Mouse (Mus musculus) liver, embryonic 12.5 days (tissue): ENCODE measurements around the gene Ghr. TPM values are rescaled to one million over a fixed set of nuclear protein-coding genes. Genes with fewer than 3 reads are reported as not detected.

Source experiments
- ATAC-seq: fragments of 200-750 bp; cut with Nextera tagmentation; 2 replicates; pipeline ENCODE4 v1.8.0; 2017; ENCODE audit warnings: moderate number of reproducible peaks, mild to moderate bottlenecking, moderate library complexity
- H3K27ac ChIP-seq: fragments of 300-500 bp; sonication (generic); 2 replicates; pipeline ENCODE4 v1.5.1; 2016; ENCODE audit warnings: mild to moderate bottlenecking
- H3K27me3 ChIP-seq: fragments of 300-500 bp; sonication (generic); replicated peaks from 2 replicates; pipeline ENCODE4 v1.6.1; 2016; ENCODE audit warnings: mild to moderate bottlenecking, moderate library complexity
- H3K36me3 ChIP-seq: fragments of 300-500 bp; sonication (generic); 2 replicates; pipeline ENCODE4 v1.6.1; 2016; ENCODE audit warnings: mild to moderate bottlenecking, moderate library complexity
- H3K4me1 ChIP-seq: fragments of 300-500 bp; sonication (generic); 2 replicates; pipeline ENCODE4 v1.6.1; 2016
- H3K4me2 ChIP-seq: fragments of 300-500 bp; sonication (generic); 2 replicates; pipeline ENCODE4 v1.6.1; 2016; ENCODE audit warnings: mild to moderate bottlenecking, moderate library complexity
- H3K4me3 ChIP-seq: fragments of 300-500 bp; sonication (generic); 2 replicates; pipeline ENCODE4 v1.5.1; 2016; ENCODE audit warnings: mild to moderate bottlenecking, moderate library complexity
- H3K9ac ChIP-seq: fragments of 300-500 bp; sonication (generic); 2 replicates; pipeline ENCODE4 v1.6.1; 2016; ENCODE audit warnings: mild to moderate bottlenecking, moderate library complexity
- H3K9me3 ChIP-seq: fragments of 300-500 bp; sonication (generic); replicated peaks from 2 replicates; pipeline ENCODE4 v1.6.1; 2016; ENCODE audit warnings: mild to moderate bottlenecking, moderate library complexity
- WGBS: fragments of 180-500 bp; shearing (Covaris S2); methylation state at CpG from one replicate; pipeline ENCODE4 v1.1.7; 2016; ENCODE audit not compliant: insufficient replicate concordance; 5-methylcytosine and 5-hydroxymethylcytosine counted together
- polyA plus RNA-seq: library from polyadenylated mRNA; unstranded; fragments of >200 nt; fragmentation: Nextera tagmentation; extraction: Ambion mirVana; gene quantifications from 2 replicates; pipeline ENCODE4 v1.2.1, GENCODE M21; 2016

The Ghr gene
- polyA plus RNA-seq, 1 experiment from 2014 or later: 24.9 TPM

- no peaks in the 10 kb centered on the region for H3K4me1 ChIP-seq
- no peak overlapping the region for H3K4me3 ChIP-seq
- no peaks in the 10 kb centered on the region for H3K36me3 ChIP-seq
- H3K27ac ChIP-seq: no peak overlapping the region
- no peaks in the 10 kb centered on the region for H3K9me3 ChIP-seq
- H3K4me2 ChIP-seq: no peak overlapping the region
- H3K27me3 ChIP-seq: no peaks in the 10 kb centered on the region
- ATAC-seq: no peak
- 18% methylated on average over 4 of the region's 4 CpGs for WGBS
- H3K9ac ChIP-seq: no peak overlapping the region
These were observed 147.7 kb downstream of the Ghr start for GRCm38 (mm10) chr15:3435637-3436036.

GRCm38 (mm10) chr15:3434461-3434860, 148.8 kb downstream of the Ghr start:
- 63% methylated on average over 3 of the region's 3 CpGs for WGBS
- Histone ChIP-seq H3K4me1 (no peaks in the 10 kb centered on the region), H3K9ac (no peak overlapping the region), H3K36me3 (no peaks in the 10 kb centered on the region), H3K9me3 (no peaks in the 10 kb centered on the region), H3K4me2 (no peak overlapping the region), H3K4me3 (no peak overlapping the region), H3K27me3 (no peaks in the 10 kb centered on the region), H3K27ac (no peak overlapping the region)
- no peak for ATAC-seq

DNA sequence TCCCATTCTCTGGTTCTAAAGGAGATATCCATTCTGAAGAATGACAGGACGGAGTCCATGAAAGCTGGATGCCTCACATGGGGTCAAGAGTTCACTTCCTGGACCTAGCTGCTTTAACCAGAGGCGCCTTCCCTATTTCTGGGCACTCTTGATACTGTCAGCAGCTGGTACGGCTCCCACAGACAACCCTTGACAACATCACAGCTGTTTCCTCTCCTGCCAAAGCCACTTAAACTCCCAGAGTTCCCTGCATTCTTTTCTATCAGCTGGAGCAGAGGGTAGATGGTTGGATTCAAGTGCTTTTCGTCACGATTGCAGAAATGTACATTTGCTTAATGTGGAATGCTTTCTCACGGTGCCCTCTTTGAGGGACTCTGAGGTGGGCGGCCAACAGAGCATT, 150.0 kb downstream of the Ghr start:
- no peaks in the 10 kb centered on the region for H3K36me3 ChIP-seq
- H3K27ac ChIP-seq: no peak overlapping the region
- H3K9me3 ChIP-seq: no peaks in the 10 kb centered on the region
- H3K4me3 ChIP-seq: no peak overlapping the region
- no peaks in the 10 kb centered on the region for H3K4me1 ChIP-seq
- WGBS: 23% methylated on average over 7 of the region's 7 CpGs
- no peaks in the 10 kb centered on the region for H3K27me3 ChIP-seq
- H3K9ac ChIP-seq: no peak overlapping the region
- ATAC-seq: no peak
- H3K4me2 ChIP-seq: no peak overlapping the region

GRCm38 (mm10) chr15:3432823-3433222, 150.5 kb downstream of the Ghr start:
- no peak overlapping the region for H3K4me3 ChIP-seq
- H3K9me3 ChIP-seq: no peaks in the 10 kb centered on the region
- no peak overlapping the region for H3K4me2 ChIP-seq
- H3K36me3 ChIP-seq: no peaks in the 10 kb centered on the region
- no peaks in the 10 kb centered on the region for H3K4me1 ChIP-seq
- no peak overlapping the region for H3K27ac ChIP-seq
- ATAC-seq: no peak
- no peaks in the 10 kb centered on the region for H3K27me3 ChIP-seq
- H3K9ac ChIP-seq: no peak overlapping the region
- WGBS: 52% methylated on average over 1 of the region's 1 CpGs

DNA sequence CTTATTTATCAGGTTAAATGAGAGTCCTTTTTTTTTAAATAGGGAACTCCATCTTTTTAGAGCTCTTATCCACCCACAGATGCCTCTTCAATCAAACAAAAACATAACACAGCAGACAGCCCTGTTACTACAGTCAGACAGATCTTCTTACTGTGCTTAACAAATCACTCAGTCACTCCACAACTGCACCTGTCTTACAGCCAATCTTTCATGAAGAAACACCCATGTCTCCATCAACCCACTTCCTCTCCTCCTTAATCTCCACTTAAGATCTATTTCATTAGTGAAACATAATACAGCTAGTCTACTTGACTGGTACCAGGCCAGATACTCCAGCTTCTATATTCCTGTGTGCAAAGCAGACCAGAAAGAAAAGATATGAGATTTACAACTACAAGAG, 153.9 kb downstream of the Ghr start:
- no peak for ATAC-seq
- H3K27me3 ChIP-seq: no peaks in the 10 kb centered on the region

GRCm38 (mm10) chr15:3429001-3429400, 154.3 kb downstream of the Ghr start:
- ATAC-seq: no peak
- Histone ChIP-seq H3K4me3 (no peak overlapping the region), H3K9me3 (no peaks in the 10 kb centered on the region), H3K27ac (no peak overlapping the region), H3K9ac (no peak overlapping the region), H3K4me2 (no peak overlapping the region), H3K36me3 (no peaks in the 10 kb centered on the region), H3K4me1 (no peaks in the 10 kb centered on the region), H3K27me3 (no peaks in the 10 kb centered on the region)
- WGBS: 74% methylated on average over 5 of the region's 5 CpGs

More for the DNA sequence above, 153.9 kb downstream of the Ghr start:
- Histone ChIP-seq H3K9ac (no peak overlapping the region), H3K4me1 (no peaks in the 10 kb centered on the region), H3K9me3 (no peaks in the 10 kb centered on the region), H3K4me3 (no peak overlapping the region), H3K27ac (no peak overlapping the region), H3K4me2 (no peak overlapping the region), H3K36me3 (no peaks in the 10 kb centered on the region)

- ATAC-seq: no peak
- WGBS: 59% methylated on average over 4 of the region's 4 CpGs
- Histone ChIP-seq H3K9ac (no peak overlapping the region), H3K27ac (no peak overlapping the region), H3K4me1 (no peaks in the 10 kb centered on the region), H3K4me2 (no peak overlapping the region), H3K27me3 (no peaks in the 10 kb centered on the region), H3K9me3 (no peaks in the 10 kb centered on the region), H3K36me3 (no peaks in the 10 kb centered on the region), H3K4me3 (no peak overlapping the region)
These were observed 156.9 kb downstream of the Ghr start for GRCm38 (mm10) chr15:3426401-3426800.

DNA sequence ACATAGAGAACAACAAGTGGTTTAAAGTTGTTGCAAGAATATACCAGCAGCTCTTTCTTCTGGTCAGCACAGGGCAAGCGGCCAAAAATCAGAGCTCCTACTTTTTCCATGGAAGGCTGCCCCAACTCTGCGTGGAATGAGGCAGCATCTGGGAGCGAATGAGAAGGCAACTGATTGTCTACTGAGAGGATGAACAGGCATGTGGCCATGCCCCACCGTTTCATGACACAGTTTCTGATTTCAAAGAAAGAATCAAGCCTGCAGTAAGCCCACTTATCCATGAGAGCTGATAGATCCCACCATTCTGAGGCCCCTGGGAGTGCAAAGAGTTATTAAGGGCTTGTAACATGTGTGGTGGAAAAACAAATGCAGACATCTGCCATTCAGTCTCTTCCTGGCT, 160.1 kb downstream of the Ghr start:
- Histone ChIP-seq H3K9ac (no peak overlapping the region), H3K36me3 (no peaks in the 10 kb centered on the region), H3K4me1 (no peaks in the 10 kb centered on the region), H3K27me3 (no peaks in the 10 kb centered on the region), H3K4me2 (no peak overlapping the region), H3K9me3 (no peaks in the 10 kb centered on the region), H3K27ac (no peak overlapping the region), H3K4me3 (no peak overlapping the region)
- 62% methylated on average over 4 of the region's 4 CpGs for WGBS
- ATAC-seq: no peak

DNA sequence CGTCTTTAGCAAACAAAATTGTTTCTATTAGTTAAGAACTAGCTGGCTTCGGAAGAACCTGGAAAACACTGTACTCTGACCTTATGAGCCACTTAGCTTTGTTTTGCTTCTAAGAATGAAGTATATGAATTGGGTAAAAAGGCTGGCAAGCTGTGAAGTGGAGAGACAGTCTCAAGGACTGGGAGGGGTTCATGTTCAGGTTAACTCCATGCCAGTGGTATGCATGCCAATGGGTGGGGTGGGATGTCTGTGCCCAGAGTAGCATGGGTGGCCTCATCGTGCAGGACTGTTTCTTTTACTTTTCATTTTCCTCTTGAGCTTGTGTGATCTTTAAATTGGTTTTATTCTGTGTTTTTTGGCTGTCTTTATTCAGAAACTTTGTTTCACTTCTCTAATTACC, 165.6 kb downstream of the Ghr start:
- Histone ChIP-seq H3K9ac (no peak overlapping the region), H3K4me3 (no peak overlapping the region), H3K27ac (no peak overlapping the region), H3K27me3 (no peaks in the 10 kb centered on the region), H3K9me3 (no peaks in the 10 kb centered on the region), H3K4me2 (no peak overlapping the region), H3K36me3 (no peaks in the 10 kb centered on the region), H3K4me1 (no peaks in the 10 kb centered on the region)
- ATAC-seq: no peak
- 57% methylated on average over 3 of the region's 3 CpGs for WGBS

DNA sequence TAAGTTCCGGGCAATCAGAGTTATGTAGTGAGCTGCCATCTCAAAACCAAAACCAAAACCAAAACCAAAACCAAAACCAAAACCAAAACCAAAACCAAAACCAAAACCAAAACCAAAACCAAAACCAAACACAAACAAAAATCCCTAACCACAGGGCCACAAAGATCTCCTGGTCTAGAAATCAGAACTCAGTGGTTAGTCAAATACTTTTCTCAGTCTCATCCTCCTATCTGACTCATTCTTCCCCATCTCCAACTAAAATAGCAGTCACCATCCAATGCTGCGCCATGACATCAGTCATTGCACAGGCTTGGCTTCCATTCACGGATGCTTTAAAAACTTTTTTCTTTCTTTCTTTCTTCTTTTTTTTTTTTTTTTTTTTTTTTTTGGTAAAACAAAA, 170.2 kb downstream of the Ghr start:
- no peaks in the 10 kb centered on the region for H3K27me3 ChIP-seq
- no peak for ATAC-seq
- H3K9me3 ChIP-seq: no peaks in the 10 kb centered on the region
- no peaks in the 10 kb centered on the region for H3K4me1 ChIP-seq
- no peak overlapping the region for H3K9ac ChIP-seq
- H3K4me2 ChIP-seq: no peak overlapping the region
- no peak overlapping the region for H3K4me3 ChIP-seq
- 75% methylated on average over 3 of the region's 3 CpGs for WGBS
- no peaks in the 10 kb centered on the region for H3K36me3 ChIP-seq
- no peak overlapping the region for H3K27ac ChIP-seq

- WGBS: 73% methylated on average over 4 of the region's 4 CpGs
- no peaks in the 10 kb centered on the region for H3K36me3 ChIP-seq
- H3K27ac ChIP-seq: no peak overlapping the region
- H3K4me2 ChIP-seq: no peak overlapping the region
- H3K9ac ChIP-seq: no peak overlapping the region
- no peak for ATAC-seq
- no peaks in the 10 kb centered on the region for H3K4me1 ChIP-seq
- no peaks in the 10 kb centered on the region for H3K9me3 ChIP-seq
- H3K27me3 ChIP-seq: no peaks in the 10 kb centered on the region
- H3K4me3 ChIP-seq: no peak overlapping the region
These were observed 174.8 kb downstream of the Ghr start for GRCm38 (mm10) chr15:3408478-3408877.

DNA sequence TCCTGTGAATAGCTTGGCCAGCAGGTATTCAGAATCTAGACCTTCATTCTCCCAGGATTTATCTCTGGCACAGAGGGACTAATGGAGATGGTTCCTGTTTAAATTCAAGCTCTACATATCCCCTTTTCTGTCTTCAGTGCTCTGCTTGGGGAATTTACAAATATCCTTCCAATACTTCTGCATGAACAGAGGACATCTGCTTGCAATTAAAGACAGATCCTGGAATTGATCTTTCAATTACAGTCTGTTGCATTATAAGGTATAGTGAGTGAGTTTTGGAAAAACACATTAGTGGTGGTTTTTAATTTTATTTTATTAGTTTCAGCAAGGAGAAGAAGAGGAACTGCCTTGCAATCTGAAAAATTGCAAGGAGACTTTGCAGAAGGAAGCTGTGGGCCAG, 184.1 kb downstream of the Ghr start:
- Histone ChIP-seq H3K4me1 (no peaks in the 10 kb centered on the region), H3K27me3 (no peaks in the 10 kb centered on the region), H3K9ac (no peak overlapping the region), H3K36me3 (no peaks in the 10 kb centered on the region), H3K27ac (no peak overlapping the region), H3K4me3 (no peak overlapping the region), H3K9me3 (no peaks in the 10 kb centered on the region), H3K4me2 (no peak overlapping the region)
- no peak for ATAC-seq

DNA sequence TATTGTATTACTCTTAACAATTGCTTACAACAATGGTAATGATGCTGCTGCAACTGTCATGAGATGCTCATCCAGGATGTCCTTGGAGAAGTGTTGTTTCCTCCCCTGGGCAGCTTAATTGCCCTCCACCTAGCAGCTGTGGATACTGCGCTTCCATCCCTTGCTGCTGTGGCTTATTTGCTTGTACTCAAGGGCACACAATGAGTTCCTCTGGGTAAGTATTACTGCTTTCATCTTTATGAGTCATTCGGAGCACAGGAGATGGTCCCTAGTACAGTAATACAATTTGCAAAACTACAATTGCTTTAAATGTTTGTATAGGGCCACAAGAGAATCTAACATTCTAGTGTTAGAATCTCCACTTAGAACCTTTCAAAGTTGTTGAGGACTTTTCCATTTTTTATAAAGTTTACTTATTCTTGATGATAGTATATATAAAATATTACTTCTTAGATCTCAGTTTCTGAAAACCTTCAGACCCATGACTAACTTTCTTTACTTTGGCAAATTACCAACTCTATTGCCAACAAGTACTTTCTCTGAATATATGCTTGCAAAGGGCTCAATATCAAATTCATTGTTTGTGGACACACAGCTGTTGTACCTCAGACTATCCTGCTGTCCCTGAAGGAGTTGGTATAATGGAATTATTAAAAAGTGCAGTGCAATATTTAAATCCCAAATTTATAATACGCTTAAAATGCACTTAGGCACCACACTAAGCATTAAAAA, 185.8 kb downstream of the Ghr start:
- no peak for ATAC-seq
- H3K4me3 ChIP-seq: no peak overlapping the region
- H3K9me3 ChIP-seq: no peaks in the 10 kb centered on the region
- H3K4me2 ChIP-seq: no peak overlapping the region
- no peak overlapping the region for H3K9ac ChIP-seq
- no peaks in the 10 kb centered on the region for H3K36me3 ChIP-seq
- 75% methylated on average over 3 of the region's 3 CpGs for WGBS
- H3K27me3 ChIP-seq: no peaks in the 10 kb centered on the region
- no peak overlapping the region for H3K27ac ChIP-seq
- no peaks in the 10 kb centered on the region for H3K4me1 ChIP-seq
